Mouse (Mus musculus) C2C12 (cell line): ENCODE data around the gene Mllt1.

Experiments used
- CTCF ChIP-seq: IDR thresholded peaks from one replicate; pipeline ENCODE4 v1.5.1; 2011; ENCODE audit not compliant: control insufficient read depth, insufficient read depth, insufficient read length
- MAX ChIP-seq: IDR thresholded peaks from one replicate; pipeline ENCODE4 v1.6.1; 2011; ENCODE audit warnings: mild to moderate bottlenecking, control low read depth

GRCm38 (mm10) chr17:56866071-56866470 lies 69.1 kb downstream of the Mllt1 start:
- TF ChIP-seq CTCF = no peak
- TF ChIP-seq MAX = no peak
